Mouse (Mus musculus): ENCODE results near the gene Gm17949.

DNA sequence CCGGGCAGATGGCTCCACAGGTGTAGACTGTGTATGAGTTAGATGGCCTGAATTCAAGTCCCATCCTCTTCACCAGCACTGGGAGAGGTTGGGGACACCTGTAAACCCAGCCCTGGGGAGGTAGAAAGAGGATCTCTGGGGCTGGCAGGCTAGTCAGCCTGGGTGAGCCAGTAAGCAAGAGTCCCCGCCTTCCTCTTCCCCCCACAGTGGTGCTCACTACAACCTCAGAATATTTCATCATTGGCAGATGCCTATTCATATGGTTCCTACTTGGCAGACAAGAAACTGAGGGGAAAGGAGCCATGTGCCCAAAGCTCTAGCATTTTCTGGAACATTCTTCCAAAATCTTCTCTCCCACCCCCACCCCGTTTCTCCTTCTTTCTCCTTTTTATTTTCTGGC lies 37.5 kb downstream of the Gm17949 start:
- no peak for TF ChIP-seq CTCF (IDR thresholded peaks at IDR 0.05 in 2 of 3, conservative IDR thresholded peaks at IDR 0.05 in 1 of 3; ENCODE audit: control insufficient read depth in 1 of 3, insufficient read depth in 1 of 3, low read depth in 2 of 3, low read length in 3 of 3, poor library complexity in 1 of 3, severe bottlenecking in 1 of 3)
- no peak for TF ChIP-seq MXI1 (IDR thresholded peaks at IDR 0.05; ENCODE audit: low read depth, low read length)
- no peak for TF ChIP-seq SMC3 (IDR thresholded peaks at IDR 0.05; ENCODE audit: low read depth, low read length)
